Mouse (Mus musculus) cortical plate, adult 2 months (tissue): ENCODE data around the gene Pusl1. TPM values are rescaled to one million over a fixed set of nuclear protein-coding genes. Genes with fewer than 3 reads are reported as not detected.
A peak's percentile ranks its signal among the peaks of the same experiment; 100 is the strongest.

Source experiments
- H3K27ac ChIP-seq: fragments of 200-500 bp; 2 replicates; pipeline ENCODE4 v1.5.1; 2012; ENCODE audit warnings: low read length, control low read depth, inconsistent platforms; ENCODE audit not compliant: insufficient read depth
- H3K4me1 ChIP-seq: fragments of 200-500 bp; 2 replicates; pipeline ENCODE4 v1.6.1; 2011; ENCODE audit warnings: low read length; ENCODE audit not compliant: control insufficient read depth, insufficient read depth
- H3K4me3 ChIP-seq: fragments of 200-500 bp; 2 replicates; pipeline ENCODE4 v1.5.1; 2011; ENCODE audit warnings: mild to moderate bottlenecking, low read length, control low read depth; ENCODE audit not compliant: insufficient read depth
- CTCF ChIP-seq: fragments of 200-500 bp; IDR thresholded peaks from 2 replicates; pipeline ENCODE4 v1.5.1; 2011; ENCODE audit warnings: mild to moderate bottlenecking, control low read depth, low read length; ENCODE audit not compliant: insufficient read depth; ENCODE audit errors: extremely low read depth
- POLR2A ChIP-seq: fragments of 200-500 bp; IDR thresholded peaks from 2 replicates; pipeline ENCODE4 v1.6.1; 2011; ENCODE audit warnings: mild to moderate bottlenecking, low read length, control low read depth; ENCODE audit not compliant: insufficient read depth; ENCODE audit errors: extremely low read depth
- polyA plus RNA-seq: library from polyadenylated mRNA; depleted of rRNA; stranded (reverse); fragments of >200 nt; gene quantifications from 2 replicates; pipeline ENCODE4 v1.2.3, GENCODE M21; 2012; rRNA removed

The Pusl1 gene
- polyA plus RNA-seq = 90.6 and 94.2 TPM in 2 replicates

GRCm38 (mm10) chr4:155891551-155892001 lies at the start of gene Pusl1, which contains the start of gene Acap3:
Pusl1 (minus strand) TSS chr4:155891781.
Acap3 (plus strand) TSS chr4:155891822.
- TF ChIP-seq POLR2A (peak; percentile 45; the same call in 1 of the 2 replicates), CTCF (no peak)
- H3K27ac ChIP-seq = peak within 1 kb of the TSS; percentile 100
- peaks cover 8% of the 10 kb centered on the region for H3K4me1 ChIP-seq
- H3K4me3 ChIP-seq = peak within 1 kb of the TSS; percentile 99

GRCm38 (mm10) chr4:155932031-155932430 lies 40.5 kb upstream of the Pusl1 start:
- no peaks in the 10 kb centered on the region for H3K4me1 ChIP-seq
- no peak for TF ChIP-seq CTCF
- no peak for TF ChIP-seq POLR2A
- H3K27ac ChIP-seq = no peak overlapping the region
- no peak overlapping the region for H3K4me3 ChIP-seq

- H3K27ac ChIP-seq = no peak overlapping the region
- H3K4me3 ChIP-seq = no peak overlapping the region
- TF ChIP-seq POLR2A (no peak), CTCF (no peak)
- H3K4me1 ChIP-seq = no peaks in the 10 kb centered on the region
These were observed 17.2 kb upstream of the Pusl1 start for GRCm38 (mm10) chr4:155908751-155909150.

GRCm38 (mm10) chr4:155908281-155908680 lies 16.7 kb upstream of the Pusl1 start:
- Histone ChIP-seq H3K27ac (no peak overlapping the region), H3K4me1 (no peaks in the 10 kb centered on the region), H3K4me3 (no peak overlapping the region)
- TF ChIP-seq POLR2A = no peak
- TF ChIP-seq CTCF = no peak

GRCm38 (mm10) chr4:155907003-155907402 lies 15.4 kb upstream of the Pusl1 start:
- TF ChIP-seq CTCF = no peak
- no peak for TF ChIP-seq POLR2A
- Histone ChIP-seq H3K4me1 (no peaks in the 10 kb centered on the region), H3K27ac (no peak overlapping the region), H3K4me3 (no peak overlapping the region)

GRCm38 (mm10) chr4:155906125-155906524 lies 14.5 kb upstream of the Pusl1 start:
- TF ChIP-seq CTCF = no peak
- no peak for TF ChIP-seq POLR2A
- Histone ChIP-seq H3K4me1 (no peaks in the 10 kb centered on the region), H3K27ac (no peak overlapping the region), H3K4me3 (no peak overlapping the region)

- Histone ChIP-seq H3K27ac (no peak overlapping the region), H3K4me3 (no peak overlapping the region), H3K4me1 (no peaks in the 10 kb centered on the region)
- TF ChIP-seq CTCF (no peak), POLR2A (no peak)
These were observed 14.1 kb upstream of the Pusl1 start for GRCm38 (mm10) chr4:155905634-155906033.

- no peak overlapping the region for H3K27ac ChIP-seq
- H3K4me3 ChIP-seq = no peak overlapping the region
- TF ChIP-seq POLR2A (no peak), CTCF (peak; percentile 33)
- no peaks in the 10 kb centered on the region for H3K4me1 ChIP-seq
These were observed 12.9 kb upstream of the Pusl1 start for GRCm38 (mm10) chr4:155904318-155905102.

- H3K4me3 ChIP-seq = no peak overlapping the region
- TF ChIP-seq POLR2A = no peak
- H3K27ac ChIP-seq = no peak overlapping the region
- no peaks in the 10 kb centered on the region for H3K4me1 ChIP-seq
These were observed 11.7 kb upstream of the Pusl1 start for GRCm38 (mm10) chr4:155903246-155903645.

GRCm38 (mm10) chr4:155901205-155901604 lies 9.6 kb upstream of the Pusl1 start:
- TF ChIP-seq POLR2A = no peak
- TF ChIP-seq CTCF = no peak
- Histone ChIP-seq H3K4me1 (no peaks in the 10 kb centered on the region), H3K27ac (no peak overlapping the region), H3K4me3 (no peak overlapping the region)

GRCm38 (mm10) chr4:155899355-155899754 lies 7.8 kb upstream of the Pusl1 start:
- TF ChIP-seq CTCF (no peak), POLR2A (no peak)
- Histone ChIP-seq H3K4me3 (no peak overlapping the region), H3K4me1 (peaks cover 2% of the 10 kb centered on the region; the same call in 1 of the 2 replicates), H3K27ac (no peak overlapping the region)
